Comparison of ENCODE assay signal across 25 mouse cellular contexts in the genomic region with DNA sequence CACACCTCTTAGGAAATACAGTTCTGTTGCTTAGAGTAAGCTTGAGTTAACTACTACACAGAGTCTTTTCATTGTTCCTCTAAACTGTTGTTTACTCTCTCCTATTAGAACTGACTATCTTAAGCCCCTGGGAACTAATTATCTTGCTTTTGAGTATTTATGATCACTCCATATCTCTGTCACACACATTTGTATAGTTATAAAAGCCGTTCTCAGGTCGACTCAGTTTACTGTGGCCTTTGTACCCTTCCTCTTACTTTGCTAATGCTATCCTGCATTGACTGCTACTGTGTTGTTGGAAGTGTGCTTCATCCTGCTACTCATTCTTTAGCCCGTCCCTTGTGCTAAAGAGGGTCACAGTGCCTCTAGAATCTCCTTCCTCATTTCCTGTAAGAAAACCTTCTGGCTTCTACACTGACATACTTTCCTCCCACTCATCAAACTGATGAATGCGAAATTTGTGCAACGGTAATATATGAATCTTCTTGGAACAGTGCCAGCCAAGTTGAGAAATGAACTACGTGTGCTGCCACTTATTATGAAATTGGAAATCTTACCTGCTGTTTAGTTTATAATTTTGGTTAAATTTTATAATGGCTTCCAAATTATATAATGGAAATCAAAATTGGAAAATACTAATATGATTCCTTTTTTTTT.
DNase-seq lines count a peak whose midpoint lies in the region; ATAC-seq and TF ChIP-seq lines count a peak whose summit lies in the region.
"Had no signal": no experiment of that assay in that cellular context is flagged by ENCODE, and none has a peak within 500 bp of the region (broad histone marks: within the 10 kb centered on the region; RNA-seq: fewer than 3 reads in every experiment).

No protein-coding gene starts in this region.

- H3K27ac ChIP-seq in forebrain, embryonic 14.5 days (ENCODE audit: low read depth, low read length): no peak overlapping the region
- H3K27ac ChIP-seq in forebrain, embryonic 12.5 days: no peak overlapping the region
- H3K27ac ChIP-seq in intestine, postnatal 0 days (ENCODE audit: low read depth, low read length): no peak overlapping the region
- H3K27ac ChIP-seq: embryonic facial prominence, embryonic 13.5 days; hindbrain, embryonic 14.5 days; limb, embryonic 13.5 days; lung, embryonic 15.5 days; midbrain, embryonic 13.5 days; neural tube, embryonic 15.5 days had no signal

- no peak for TF ChIP-seq CTCF in intestine, postnatal 0 days (IDR thresholded peaks at IDR 0.05; ENCODE audit: low read depth)

- 76% methylated on average over 6 of the region's 6 CpGs for WGBS in forebrain, embryonic 14.5 days
- WGBS in forebrain, embryonic 12.5 days: 80% methylated on average over 6 of the region's 6 CpGs
- 29% methylated on average over 6 of the region's 6 CpGs for WGBS in intestine, postnatal 0 days

- H3K4me1 ChIP-seq in forebrain, embryonic 14.5 days (ENCODE audit: control insufficient read depth, insufficient read depth, low read length): peaks cover 4% of the 10 kb centered on the region; the same call in 1 of the 2 replicates
- H3K4me1 ChIP-seq in forebrain, embryonic 12.5 days: peaks cover 10% of the 10 kb centered on the region
- no peaks in the 10 kb centered on the region for H3K4me1 ChIP-seq in intestine, postnatal 0 days (replicated peaks; ENCODE audit: control insufficient read depth, insufficient read depth, low read length)
- H3K4me1 ChIP-seq: lung, embryonic 15.5 days had no signal

- H3K9ac ChIP-seq in forebrain, embryonic 14.5 days (ENCODE audit: low read length): no peak overlapping the region
- H3K9ac ChIP-seq in forebrain, embryonic 12.5 days: no peak overlapping the region
- H3K9ac ChIP-seq in intestine, postnatal 0 days (ENCODE audit: low read depth, low read length): no peak overlapping the region
- H3K9ac ChIP-seq: embryonic facial prominence, embryonic 13.5 days; hindbrain, embryonic 14.5 days; limb, embryonic 13.5 days; lung, embryonic 15.5 days; midbrain, embryonic 13.5 days; neural tube, embryonic 15.5 days had no signal

- no peak for ATAC-seq in forebrain, embryonic 14.5 days
- ATAC-seq in forebrain, embryonic 12.5 days (ENCODE audit: low FRiP score): no peak
- peak; percentile 89 for ATAC-seq in intestine, postnatal 0 days
- ATAC-seq: activated CD4-positive, CD25-positive, alpha-beta regulatory T cell, adult 4 months; midbrain, embryonic 13.5 days had no signal

- H3K4me3 ChIP-seq in forebrain, embryonic 14.5 days (ENCODE audit: low read depth, low read length): no peak overlapping the region
- H3K4me3 ChIP-seq in forebrain, embryonic 12.5 days (replicated peaks): no peak overlapping the region
- no peak overlapping the region for H3K4me3 ChIP-seq in intestine, postnatal 0 days (ENCODE audit: low read depth, low read length)
- H3K4me3 ChIP-seq: embryonic facial prominence, embryonic 13.5 days; limb, embryonic 13.5 days; lung, embryonic 15.5 days; midbrain, embryonic 13.5 days; neural tube, embryonic 15.5 days had no signal

- H3K4me2 ChIP-seq in forebrain, embryonic 14.5 days (ENCODE audit: low read length): no peak overlapping the region
- no peak overlapping the region for H3K4me2 ChIP-seq in forebrain, embryonic 12.5 days
- peak overlapping the region; percentile 18; the same call in 1 of the 2 replicates for H3K4me2 ChIP-seq in intestine, postnatal 0 days (replicated peaks; ENCODE audit: low read depth)
- H3K4me2 ChIP-seq: embryonic facial prominence, embryonic 13.5 days; heart, embryonic 11.5 days; hindbrain, embryonic 14.5 days; limb, embryonic 13.5 days; liver, embryonic 11.5 days; lung, embryonic 15.5 days; midbrain, embryonic 13.5 days; neural tube, embryonic 15.5 days had no signal

- H3K36me3 ChIP-seq in forebrain, embryonic 14.5 days (ENCODE audit: control insufficient read depth, insufficient read depth, low read length): no peaks in the 10 kb centered on the region
- H3K36me3 ChIP-seq in forebrain, embryonic 12.5 days (replicated peaks): no peaks in the 10 kb centered on the region
- no peaks in the 10 kb centered on the region for H3K36me3 ChIP-seq in intestine, postnatal 0 days (ENCODE audit: control insufficient read depth, insufficient read depth)
- H3K36me3 ChIP-seq: embryonic facial prominence, embryonic 13.5 days; limb, embryonic 13.5 days; lung, embryonic 15.5 days; midbrain, embryonic 13.5 days; neural tube, embryonic 15.5 days had no signal

- DNase-seq in forebrain, embryonic 14.5 days (ENCODE audit: low spot score): peak; percentile 17
- peak; percentile 56 for DNase-seq in 416B (ENCODE audit: low read depth)
- DNase-seq in fat pad, adult 2 months (ENCODE audit: extremely low read depth, low read depth, low spot score): peak; percentile 65
- no peak for DNase-seq in adrenal gland, adult 18-20 months (ENCODE audit: low spot score in 2 of 2)
- DNase-seq in adipocyte (ENCODE audit: low spot score): no peak
- DNase-seq: adrenal gland, postnatal 10 days; cerebellum, adult 18-20 months; gastrocnemius, postnatal 25 days; heart, adult 18-20 months; heart, postnatal 36 days; kidney, adult 9 months; kidney, postnatal 25 days; retina, postnatal 1 day; right cerebral cortex, postnatal 14 days had no signal

- H3K27me3 ChIP-seq in forebrain, embryonic 14.5 days (replicated peaks; ENCODE audit: control insufficient read depth, insufficient read depth, low read length): no peaks in the 10 kb centered on the region
- H3K27me3 ChIP-seq in forebrain, embryonic 12.5 days: no peaks in the 10 kb centered on the region
- no peaks in the 10 kb centered on the region for H3K27me3 ChIP-seq in intestine, postnatal 0 days (replicated peaks; ENCODE audit: control insufficient read depth, insufficient read depth, low read length)
- H3K27me3 ChIP-seq: embryonic facial prominence, embryonic 13.5 days; limb, embryonic 13.5 days; lung, embryonic 15.5 days; midbrain, embryonic 13.5 days; neural tube, embryonic 15.5 days had no signal

- H3K9me3 ChIP-seq in forebrain, embryonic 14.5 days (replicated peaks; ENCODE audit: control insufficient read depth, low read length): no peaks in the 10 kb centered on the region
- no peaks in the 10 kb centered on the region for H3K9me3 ChIP-seq in forebrain, embryonic 12.5 days
- no peaks in the 10 kb centered on the region for H3K9me3 ChIP-seq in intestine, postnatal 0 days (ENCODE audit: control insufficient read depth)
- H3K9me3 ChIP-seq: embryonic facial prominence, embryonic 13.5 days; limb, embryonic 13.5 days; lung, embryonic 15.5 days; midbrain, embryonic 13.5 days; neural tube, embryonic 15.5 days had no signal

Comparison
In these comparisons a context has a peak if more than half of its experiments do, and no peak if none do; other contexts are left out.
1. DNase-seq: peak in forebrain, embryonic 14.5 days (single experiment), 416B (single experiment) and fat pad, adult 2 months (single experiment); none in adrenal gland, adult 18-20 months (0 of 2) and adipocyte (single experiment).